Mouse (Mus musculus) embryonic fibroblast, embryonic 13.5 days (primary cell): Measurements from ENCODE around the gene Prkd2. TPM values are rescaled to one million over a fixed set of nuclear protein-coding genes. Genes with fewer than 3 reads are reported as not detected.

Source experiments
- H3K27ac ChIP-seq: 2 replicates; pipeline ENCODE4 v1.5.1; 2012; ENCODE audit warnings: low read length, control low read depth, inconsistent platforms; ENCODE audit not compliant: insufficient read depth
- H3K4me1 ChIP-seq: 2 replicates; pipeline ENCODE4 v1.6.1; 2011; ENCODE audit warnings: low read length; ENCODE audit not compliant: control insufficient read depth, insufficient read depth
- H3K4me3 ChIP-seq: 2 replicates; pipeline ENCODE4 v1.5.1; 2011; ENCODE audit warnings: mild to moderate bottlenecking, control low read depth, low read length; ENCODE audit not compliant: insufficient read depth
- CTCF ChIP-seq: IDR thresholded peaks from 2 replicates; pipeline ENCODE4 v1.5.1; 2011; ENCODE audit warnings: mild to moderate bottlenecking, control low read depth, low read length, moderate library complexity, borderline replicate concordance; ENCODE audit not compliant: insufficient read depth
- POLR2A ChIP-seq: IDR thresholded peaks from 2 replicates; pipeline ENCODE4 v1.6.1; 2011; ENCODE audit warnings: low read depth, mild to moderate bottlenecking, control low read depth, low read length, moderate library complexity
- polyA plus RNA-seq: library from polyadenylated mRNA; stranded (reverse); fragments of >200 nt; gene quantifications from 2 replicates; pipeline ENCODE4 v1.2.4, GENCODE M21; 2011; ENCODE audit warnings: low read depth; ENCODE audit not compliant: missing spikeins, insufficient read length

Prkd2 gene
- polyA plus RNA-seq, 1 experiment: 17.8 TPM

DNA sequence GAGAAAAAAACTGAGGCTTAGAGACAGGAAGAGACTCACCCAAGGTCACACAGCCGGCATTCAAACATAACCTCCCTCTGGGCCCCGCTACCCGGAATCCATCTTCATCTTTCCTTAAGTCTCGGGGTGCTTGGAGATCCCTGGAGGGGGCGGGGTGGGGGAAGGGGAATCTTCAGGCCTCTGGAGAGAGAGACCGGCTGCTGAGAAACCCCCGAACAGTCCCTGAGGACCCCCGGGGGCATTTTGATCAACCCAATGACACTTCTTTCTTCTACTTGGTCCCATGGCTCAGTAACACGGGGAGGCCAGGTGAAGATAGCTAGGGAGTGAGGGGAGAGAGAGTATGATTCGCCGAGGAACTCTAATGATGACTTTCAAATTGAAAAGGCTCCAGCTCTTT, 33.3 kb downstream of the Prkd2 start:
- Histone ChIP-seq H3K4me3 (peak overlapping the region; percentile 84), H3K4me1 (no peaks in the 10 kb centered on the region), H3K27ac (peak overlapping the region; percentile 44)
- TF ChIP-seq CTCF (no peak), POLR2A (no peak)

- peak overlapping the region; percentile 44 for H3K27ac ChIP-seq
- no peaks in the 10 kb centered on the region for H3K4me1 ChIP-seq
- TF ChIP-seq CTCF (no peak), POLR2A (no peak)
- peak overlapping the region; percentile 84 for H3K4me3 ChIP-seq
These were observed 33.9 kb downstream of the Prkd2 start for GRCm38 (mm10) chr7:16876608-16877007.

DNA sequence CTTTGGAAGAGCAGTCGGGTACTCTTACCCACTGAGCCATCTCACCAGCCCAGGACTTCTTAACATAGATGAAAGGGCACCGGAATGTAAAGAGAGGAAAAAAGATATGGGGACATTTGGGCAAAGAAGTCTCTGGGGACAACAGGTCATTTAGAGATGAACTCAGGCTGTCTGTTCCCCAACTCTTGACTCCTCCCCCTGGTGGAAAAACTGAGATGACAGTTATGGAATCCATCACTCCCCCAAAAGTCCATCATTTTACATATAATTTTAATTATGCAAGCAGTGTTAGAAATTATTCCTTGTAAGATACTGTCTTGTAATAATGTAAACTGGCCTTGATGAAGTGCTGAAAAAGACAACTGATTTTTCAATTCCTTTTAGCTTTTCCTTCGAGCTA, 35.0 kb downstream of the Prkd2 start:
- Histone ChIP-seq H3K4me3 (no peak overlapping the region), H3K27ac (no peak overlapping the region)
- TF ChIP-seq CTCF (no peak), POLR2A (no peak)

GRCm38 (mm10) chr7:16879796-16880547, 37.3 kb downstream of the Prkd2 start:
- Histone ChIP-seq H3K27ac (peak overlapping the region; percentile 65), H3K4me1 (no peaks in the 10 kb centered on the region), H3K4me3 (no peak overlapping the region)
- TF ChIP-seq POLR2A (no peak), CTCF (no peak)

More for the DNA sequence above, 35.0 kb downstream of the Prkd2 start:
- H3K4me1 ChIP-seq: no peaks in the 10 kb centered on the region

DNA sequence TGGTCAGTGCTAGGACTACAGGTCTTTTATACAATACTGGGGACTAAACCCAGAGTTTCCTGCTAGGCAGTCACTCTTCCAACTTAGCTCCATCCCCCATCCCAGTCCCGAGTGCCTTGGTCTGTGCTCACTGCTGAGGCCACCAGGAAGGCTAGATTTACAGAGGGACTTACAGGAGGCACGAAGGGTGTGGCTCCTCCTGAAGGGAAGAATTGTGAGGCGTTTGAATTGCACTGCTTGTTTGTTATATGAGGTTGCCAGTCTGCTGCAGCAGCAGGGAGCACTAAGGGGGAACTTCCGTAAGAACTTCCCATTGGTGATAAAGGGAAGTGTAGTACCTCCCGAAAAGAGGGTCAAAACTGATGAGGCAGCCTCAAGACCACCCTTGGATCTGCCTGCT, 37.9 kb downstream of the Prkd2 start:
- Histone ChIP-seq H3K4me1 (no peaks in the 10 kb centered on the region), H3K27ac (peak overlapping the region; percentile 65), H3K4me3 (no peak overlapping the region)
- TF ChIP-seq CTCF: no peak
- TF ChIP-seq POLR2A: no peak

- H3K4me3 ChIP-seq: no peak overlapping the region
- TF ChIP-seq POLR2A (no peak), CTCF (no peak)
- no peaks in the 10 kb centered on the region for H3K4me1 ChIP-seq
- no peak overlapping the region for H3K27ac ChIP-seq
These were observed 40.5 kb downstream of the Prkd2 start for GRCm38 (mm10) chr7:16883162-16883561.

- TF ChIP-seq POLR2A (no peak), CTCF (no peak)
These were observed 41.6 kb downstream of the Prkd2 start for GRCm38 (mm10) chr7:16884334-16884733.

DNA sequence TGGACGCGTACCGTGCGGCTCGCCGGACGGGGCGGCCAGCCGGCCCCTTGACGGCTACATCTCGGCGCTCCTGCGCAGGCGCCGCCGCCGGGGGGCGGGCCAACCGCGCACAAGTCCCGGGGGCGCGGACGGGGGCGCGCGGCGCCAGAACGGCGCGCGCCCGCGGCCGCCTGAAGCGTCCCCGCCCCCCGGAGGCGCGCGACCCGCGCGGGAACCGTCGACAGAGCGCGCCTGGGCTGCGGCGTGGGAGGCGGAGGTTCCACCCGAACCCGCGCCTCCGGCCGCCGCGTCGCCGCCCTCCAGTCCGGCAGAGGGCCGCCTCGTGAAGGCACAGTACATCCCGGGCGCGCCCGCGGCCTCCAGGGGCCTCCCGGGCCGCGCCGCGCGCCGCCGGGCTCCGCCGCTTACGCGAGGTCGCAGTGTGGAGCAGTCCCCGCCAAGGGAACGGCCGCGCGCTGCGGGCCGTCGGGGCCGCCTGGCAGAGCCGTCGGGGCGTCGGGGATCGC, 42.6 kb downstream of the Prkd2 start:
- no peak overlapping the region for H3K27ac ChIP-seq
- no peaks in the 10 kb centered on the region for H3K4me1 ChIP-seq
- H3K4me3 ChIP-seq: no peak overlapping the region
- TF ChIP-seq POLR2A (no peak), CTCF (no peak)

More at GRCm38 (mm10) chr7:16884334-16884733, 41.6 kb downstream of the Prkd2 start:
- no peak overlapping the region for H3K27ac ChIP-seq
- H3K4me1 ChIP-seq: no peaks in the 10 kb centered on the region
- no peak overlapping the region for H3K4me3 ChIP-seq

DNA sequence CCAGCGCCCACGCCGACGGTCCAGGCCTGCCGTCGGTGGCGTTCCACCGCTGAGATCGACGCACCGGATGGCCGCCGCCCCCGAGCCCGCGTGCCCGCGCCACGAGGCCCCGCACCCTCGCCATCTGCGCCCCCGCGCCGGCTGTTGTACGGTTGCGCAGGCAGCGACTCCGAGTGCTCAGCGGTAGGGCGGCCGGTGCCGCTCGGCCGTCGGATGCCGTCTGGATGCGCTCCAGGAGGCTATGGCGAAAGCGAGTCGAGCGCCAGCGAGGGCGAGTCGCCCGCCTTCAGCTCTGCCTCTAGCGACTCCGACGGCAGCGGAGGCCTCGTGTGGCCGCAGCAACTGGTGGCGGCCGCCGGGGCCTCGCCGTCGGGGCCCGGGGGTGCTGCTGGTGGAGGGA, 43.2 kb downstream of the Prkd2 start:
- H3K4me1 ChIP-seq: no peaks in the 10 kb centered on the region
- no peak for TF ChIP-seq CTCF
- no peak for TF ChIP-seq POLR2A
- no peak overlapping the region for H3K4me3 ChIP-seq
- H3K27ac ChIP-seq: no peak overlapping the region

DNA sequence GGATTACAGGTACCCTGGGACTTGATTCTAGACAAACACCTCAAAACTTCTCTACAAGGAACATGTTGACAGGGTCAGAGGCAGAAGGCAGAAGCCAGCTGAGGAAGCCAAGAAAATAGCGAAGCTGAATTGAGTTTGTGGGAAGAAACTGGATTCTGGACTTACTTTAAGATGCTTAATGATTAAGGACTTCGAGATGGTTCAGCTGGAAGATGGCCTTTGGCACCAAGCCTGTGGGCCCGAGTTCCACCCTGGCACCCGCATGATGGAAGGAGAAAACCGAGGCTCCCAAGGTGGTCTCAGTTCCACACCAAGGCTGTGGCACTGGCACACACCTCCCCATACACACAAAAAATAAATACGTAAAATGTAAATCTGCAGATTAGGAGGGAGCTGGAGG, 47.8 kb downstream of the Prkd2 start:
- Histone ChIP-seq H3K4me1 (no peaks in the 10 kb centered on the region; the same call in 1 of the 2 replicates), H3K27ac (peak overlapping the region; percentile 98), H3K4me3 (peak overlapping the region; percentile 5)
- TF ChIP-seq CTCF: no peak
- no peak for TF ChIP-seq POLR2A

- TF ChIP-seq CTCF (no peak), POLR2A (peak; percentile 92)
- Histone ChIP-seq H3K4me3 (peak overlapping the region; percentile 5), H3K4me1 (no peaks in the 10 kb centered on the region; the same call in 1 of the 2 replicates), H3K27ac (peak overlapping the region; percentile 98)
These were observed 48.2 kb downstream of the Prkd2 start for GRCm38 (mm10) chr7:16890944-16891343.
